Mouse (Mus musculus): Measurements from ENCODE around the gene Lcp1. TPM values are rescaled to one million over a fixed set of nuclear protein-coding genes. Genes with fewer than 3 reads are reported as not detected.

Lcp1 gene
- total RNA-seq, 2 experiments from 2014 or later = 6.2 to 7.1 TPM

GRCm38 (mm10) chr14:75197660-75198059 is 66.8 kb downstream of the Lcp1 start:
- DNase-seq (ENCODE audit: low spot score in 2 of 2) = no peak

DNA sequence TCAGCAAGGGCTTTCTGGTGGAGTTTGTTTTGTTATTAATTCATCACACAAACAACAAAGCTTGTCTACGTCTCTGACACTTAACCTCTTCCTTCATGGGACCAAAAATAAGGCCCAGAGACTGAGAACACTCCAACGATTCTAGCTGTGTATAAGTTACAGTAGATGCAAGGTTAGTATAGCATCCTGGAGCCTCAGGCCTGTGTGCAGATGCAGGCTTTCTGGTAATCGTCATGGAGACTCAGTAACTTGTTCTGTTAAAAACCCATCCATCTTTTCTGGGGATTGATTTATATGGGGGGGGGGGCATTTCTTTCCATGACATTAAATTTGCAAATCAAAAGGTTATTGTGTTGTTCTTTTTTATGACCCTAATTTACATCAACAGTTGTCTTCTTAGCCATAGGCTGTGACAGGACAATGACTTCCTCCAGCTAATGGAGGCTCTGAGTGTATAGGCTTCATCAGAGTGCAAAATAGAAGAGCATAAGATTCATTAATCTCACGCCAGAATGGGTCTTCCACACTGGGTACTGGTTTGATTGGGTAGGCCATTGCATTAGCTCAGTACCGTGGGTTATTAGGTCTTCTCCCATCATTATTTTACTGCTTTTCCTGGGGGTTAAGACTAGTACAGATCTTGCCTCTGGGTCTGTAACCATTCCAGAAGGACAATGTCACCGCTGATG is 74.6 kb downstream of the Lcp1 start:
- no peak for DNase-seq (ENCODE audit: low spot score in 2 of 2)

- no peak for DNase-seq (ENCODE audit: low spot score in 2 of 2)
These were observed 75.4 kb downstream of the Lcp1 start for GRCm38 (mm10) chr14:75206307-75206706.

- no peak for DNase-seq (ENCODE audit: low spot score in 2 of 2)
These were observed 77.8 kb downstream of the Lcp1 start for GRCm38 (mm10) chr14:75208572-75209151.

GRCm38 (mm10) chr14:75213752-75214151 is 82.9 kb downstream of the Lcp1 start:
- DNase-seq (ENCODE audit: low spot score in 2 of 2) = no peak

DNA sequence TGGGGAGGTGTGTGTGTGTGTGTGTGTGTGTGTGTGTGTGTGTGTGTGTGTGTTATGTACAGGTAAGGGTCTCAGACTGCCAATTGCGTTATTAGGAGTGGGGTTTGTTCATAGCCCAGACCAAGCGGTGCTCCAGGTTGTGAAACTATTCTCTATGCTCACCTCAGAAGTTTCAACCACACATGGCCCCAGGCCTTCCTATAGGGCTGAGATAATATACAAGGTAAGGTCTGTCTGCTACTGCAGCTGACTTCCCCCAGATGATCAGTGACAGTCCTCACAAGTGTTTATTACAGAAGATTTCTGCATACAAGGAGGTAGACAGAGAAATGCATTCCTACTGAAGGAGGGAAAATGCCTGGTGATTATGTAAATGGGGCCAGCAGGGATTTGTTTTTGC is 87.9 kb downstream of the Lcp1 start:
- DNase-seq (ENCODE audit: low spot score in 2 of 2) = no peak

DNA sequence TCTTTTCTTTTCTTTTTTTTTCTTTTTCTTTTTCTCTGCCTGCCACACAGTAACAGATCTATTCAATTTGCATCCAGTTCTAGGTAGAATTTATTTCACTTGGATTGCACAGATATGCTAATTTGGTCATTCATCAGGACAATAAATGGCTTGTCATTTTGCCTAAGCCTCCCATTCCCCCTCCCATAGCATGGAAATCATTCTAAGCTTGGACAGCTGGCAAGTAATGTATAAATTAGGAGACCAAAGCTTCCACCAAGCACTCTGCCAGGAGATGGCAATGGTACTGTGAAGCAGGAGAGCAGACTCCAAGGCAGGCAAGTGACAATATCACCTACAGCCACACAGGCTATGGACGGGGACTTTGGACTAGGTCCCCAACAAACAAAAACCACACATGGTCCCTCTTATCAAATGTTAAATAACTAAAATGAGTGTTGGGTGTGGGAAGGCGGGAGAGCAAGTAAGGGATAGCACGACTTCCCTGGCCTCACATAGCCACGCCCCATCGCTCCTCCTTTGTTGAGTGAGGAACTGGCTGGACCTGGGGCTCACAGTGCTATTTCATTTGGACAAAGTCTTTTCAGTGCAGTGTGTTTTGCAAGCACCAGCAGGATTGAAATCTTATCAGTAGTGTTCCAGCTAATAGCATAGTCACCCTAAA is 88.5 kb downstream of the Lcp1 start:
- DNase-seq (ENCODE audit: low spot score in 2 of 2) = no peak

DNA sequence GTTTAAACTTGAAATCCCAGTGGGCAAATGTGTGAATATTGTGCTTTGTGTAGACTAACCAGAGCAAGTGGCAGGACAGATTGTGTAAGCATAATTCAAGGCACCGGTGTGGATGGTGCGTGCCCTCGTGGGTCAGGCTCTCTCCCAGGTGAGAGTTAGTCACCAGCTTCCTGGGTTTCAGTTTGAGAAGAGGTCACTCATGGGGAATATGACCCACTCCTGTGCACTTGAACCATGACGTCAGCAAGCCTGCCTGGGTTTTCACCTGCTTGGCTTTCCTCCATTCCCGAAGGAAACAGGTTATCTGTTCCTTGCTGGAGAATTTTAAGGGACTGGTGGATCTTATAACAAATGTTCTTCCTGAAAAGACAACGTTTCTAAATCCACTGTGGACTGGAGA is 91.5 kb downstream of the Lcp1 start:
- DNase-seq (ENCODE audit: low spot score in 2 of 2) = no peak

DNA sequence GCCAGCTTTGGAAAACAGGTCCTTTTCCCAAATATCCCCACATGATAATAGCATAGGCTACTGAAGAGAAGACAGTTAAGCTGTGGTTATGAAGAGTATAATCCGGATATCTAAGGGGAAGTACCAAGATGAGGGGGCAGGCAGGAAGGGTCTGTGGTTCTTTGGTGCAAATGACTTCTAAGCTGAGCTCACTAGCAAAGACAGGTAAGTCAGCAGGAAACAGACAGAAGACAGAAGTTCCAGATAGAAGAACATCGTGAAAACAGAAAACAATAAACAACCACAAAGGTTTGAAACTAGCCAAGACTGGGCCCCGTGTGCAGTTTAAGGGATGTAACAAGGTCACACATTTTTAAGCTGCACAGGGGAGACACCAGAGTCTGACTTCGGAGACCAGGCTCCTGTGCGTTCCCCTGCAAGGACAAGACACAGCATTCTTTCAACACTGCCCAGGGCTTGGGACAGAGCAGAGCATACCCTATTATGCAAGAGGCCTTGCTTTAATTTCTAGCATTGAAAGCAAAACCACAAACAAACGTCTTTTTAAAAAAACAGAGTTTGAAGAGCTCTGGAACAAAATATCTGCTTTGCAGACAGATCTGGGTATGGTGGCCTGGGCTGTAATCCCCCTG is 96.7 kb downstream of the Lcp1 start:
- no peak for DNase-seq (ENCODE audit: low spot score in 2 of 2)

- DNase-seq (ENCODE audit: low spot score in 2 of 2) = peak; percentile 19 to 40
These were observed 98.9 kb downstream of the Lcp1 start for GRCm38 (mm10) chr14:75229834-75230233.

- no peak for DNase-seq (ENCODE audit: low spot score in 2 of 2)
These were observed 102.2 kb downstream of the Lcp1 start for GRCm38 (mm10) chr14:75233070-75233469.

GRCm38 (mm10) chr14:75235552-75235951 is 104.7 kb downstream of the Lcp1 start:
- DNase-seq (ENCODE audit: low spot score in 2 of 2) = no peak

DNA sequence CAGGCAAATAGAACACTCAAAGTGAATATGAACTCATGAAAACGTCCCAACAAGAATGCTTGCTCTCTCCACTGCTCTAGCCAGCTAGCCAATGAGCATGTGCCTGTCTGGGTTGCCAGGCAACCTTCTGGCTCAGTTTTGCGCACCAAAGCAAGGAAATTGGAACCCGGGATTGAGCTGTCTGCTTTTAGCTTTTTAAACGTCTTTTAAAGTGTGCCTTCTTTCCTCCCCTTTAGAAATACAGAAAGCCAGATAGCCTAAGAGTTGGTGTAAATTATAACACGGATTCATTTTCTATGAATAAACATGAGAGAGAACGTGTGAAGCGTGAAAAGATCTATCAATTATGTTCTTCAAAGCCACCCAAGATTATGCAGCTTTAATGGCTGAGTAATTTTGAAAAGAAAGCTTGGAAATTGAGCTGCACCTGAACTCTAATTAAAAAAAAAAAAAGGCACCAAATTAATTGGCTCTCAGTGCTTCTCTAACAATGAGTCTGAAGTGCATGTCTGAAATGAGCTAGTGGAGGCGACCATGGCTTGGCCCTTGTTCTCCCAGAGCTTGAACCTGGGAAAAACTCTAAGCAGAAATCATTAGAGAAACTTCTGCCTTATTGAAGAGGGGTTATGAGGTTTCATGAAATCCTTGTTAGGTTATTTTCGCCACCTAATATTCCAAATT is 105.2 kb downstream of the Lcp1 start:
- peak; percentile 18 to 37 for DNase-seq (ENCODE audit: low spot score in 2 of 2)

- no peak for DNase-seq (ENCODE audit: low spot score in 2 of 2)
These were observed 105.7 kb downstream of the Lcp1 start for GRCm38 (mm10) chr14:75236636-75237003.

- DNase-seq (ENCODE audit: low spot score in 2 of 2) = no peak
These were observed 106.2 kb downstream of the Lcp1 start for GRCm38 (mm10) chr14:75237096-75237495.

- DNase-seq (ENCODE audit: low spot score in 2 of 2) = no peak
These were observed 107.3 kb downstream of the Lcp1 start for GRCm38 (mm10) chr14:75238054-75238692.

DNA sequence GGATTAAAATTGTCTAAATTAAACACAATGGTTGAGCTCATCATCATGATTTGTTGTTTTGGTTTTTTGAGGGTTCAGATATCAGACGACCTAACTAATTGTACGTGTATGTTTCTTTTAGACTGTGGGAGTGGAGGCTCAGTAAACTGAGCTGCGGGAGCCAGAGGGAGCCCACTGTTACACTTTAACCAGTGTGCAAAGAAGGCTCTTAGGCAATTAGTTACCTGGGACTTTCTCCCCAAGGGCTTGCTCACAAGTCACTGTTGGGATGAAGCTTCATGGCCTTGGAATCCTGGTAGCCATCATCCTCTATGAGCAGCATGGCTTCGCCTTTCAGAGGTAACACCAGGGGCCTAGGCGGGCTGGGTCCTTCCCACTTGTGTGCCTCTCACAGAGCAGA is 111.2 kb downstream of the Lcp1 start, which contains the start of gene Cpb2:
Gene Cpb2, plus strand, starts transcription at position 201 of the 400 bp plus-strand sequence.
- DNase-seq (ENCODE audit: low spot score in 2 of 2) = no peak

- no peak for DNase-seq (ENCODE audit: low spot score in 2 of 2)
These were observed 115.4 kb downstream of the Lcp1 start for GRCm38 (mm10) chr14:75246024-75247000.

DNA sequence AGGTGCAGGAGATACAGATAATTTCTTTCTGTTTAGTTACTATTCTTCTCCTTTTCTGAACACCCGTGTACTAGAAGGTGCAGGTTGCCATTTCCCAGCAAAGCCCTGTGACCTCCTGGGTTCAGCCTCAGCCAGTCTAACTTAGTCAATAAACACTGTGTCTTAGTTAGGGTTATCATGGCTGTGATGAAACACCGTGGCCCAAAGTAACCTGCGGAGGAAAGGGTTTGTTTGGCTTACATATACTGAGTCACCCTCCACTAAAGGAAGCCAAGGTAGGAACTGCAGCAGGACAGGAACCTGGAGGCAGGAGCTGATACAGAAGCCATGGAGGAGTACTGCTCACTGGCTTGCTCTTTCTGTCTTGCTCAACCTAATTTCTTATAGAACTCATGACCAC is 119.5 kb downstream of the Lcp1 start:
- no peak for DNase-seq (ENCODE audit: low spot score in 2 of 2)

- no peak for DNase-seq (ENCODE audit: low spot score in 2 of 2)
These were observed 125.6 kb downstream of the Lcp1 start for GRCm38 (mm10) chr14:75256521-75256920.
